ENCODE assay signal across 8 mouse cellular contexts in genomic region chr3:104788075-104788474, GRCm38 (mm10). TPM values are rescaled to one million over a fixed set of nuclear protein-coding genes. Genes with fewer than 3 reads are reported as not detected.
DNase-seq lines count a peak whose midpoint lies in the region; TF ChIP-seq lines count a peak whose summit lies in the region.

Rhoc (plus strand) TSS chr3:104788375.

- H3K4me3 ChIP-seq in myocyte = peak within 1 kb of the TSS; percentile 89

- peaks cover 38% of the 10 kb centered on the region for H3K79me2 ChIP-seq in myocyte (ENCODE audit: control insufficient read depth, insufficient read depth)

- no peak for DNase-seq in layer of hippocampus, adult 18-20 months (ENCODE audit: low spot score in 2 of 2)
- DNase-seq in layer of hippocampus, adult 9-10 months (ENCODE audit: low spot score) = no peak
- DNase-seq in adrenal gland, postnatal 4 days (ENCODE audit: low spot score in 2 of 2) = no peak
- DNase-seq in heart, adult 8-10 months (ENCODE audit: low spot score) = no peak
- no peak for DNase-seq in layer of hippocampus, postnatal 36 days
- DNase-seq in spleen, adult 18-20 months = no peak
- DNase-seq in spleen, postnatal 10 days (ENCODE audit: low spot score in 2 of 2) = no peak

- peak within 1 kb of the TSS; percentile 80 for H3ac ChIP-seq in myocyte (ENCODE audit: control insufficient read depth, insufficient read length)

- TF ChIP-seq POLR2A in myocyte (IDR thresholded peaks at IDR 0.05; ENCODE audit: insufficient read length, low read depth) = no peak

- no peaks in the 10 kb centered on the region for H3K27me3 ChIP-seq in myocyte (ENCODE audit: control insufficient read depth, insufficient read depth, insufficient read length)

- H3K36me3 ChIP-seq in myocyte (ENCODE audit: control insufficient read depth, insufficient read depth) = peaks cover 13% of the 10 kb centered on the region

- peak within 1 kb of the TSS; percentile 95 for H3K4me2 ChIP-seq in myocyte (ENCODE audit: low read depth)

TF ChIP-seq in myocyte, 11 proteins besides CTCF, POLR2A, EP300 and RAD21:
- TF ChIP-seq USF1 (IDR thresholded peaks at IDR 0.05; ENCODE audit: low read depth) (no peak), TCF3 (IDR thresholded peaks at IDR 0.05; ENCODE audit: insufficient read length, low read depth) (no peak), REST (IDR thresholded peaks at IDR 0.05; ENCODE audit: insufficient read depth, insufficient read length) (no peak), SRF (IDR thresholded peaks at IDR 0.05; ENCODE audit: control insufficient read depth, insufficient read length, low read depth) (no peak), CEBPB (IDR thresholded peaks at IDR 0.05; ENCODE audit: insufficient read depth, poor library complexity, severe bottlenecking) (no peak), TCF12 (IDR thresholded peaks at IDR 0.05; ENCODE audit: insufficient read depth, poor library complexity, severe bottlenecking) (no peak), E2F4 (IDR thresholded peaks at IDR 0.05; ENCODE audit: insufficient read depth) (no peak), MYOG (IDR thresholded peaks at IDR 0.05; ENCODE audit: control insufficient read depth in 1 of 3, insufficient read depth in 1 of 3, insufficient read length in 2 of 3, low read depth in 2 of 3) (no peak), POLR2AphosphoS2 (IDR thresholded peaks at IDR 0.05; ENCODE audit: insufficient read length, low read depth) (no peak), MAX (IDR thresholded peaks at IDR 0.05; ENCODE audit: low read depth) (no peak), MYOD1 (IDR thresholded peaks at IDR 0.05; ENCODE audit: control insufficient read depth in 1 of 3, insufficient read length in 2 of 3, low read depth in 2 of 3) (no peak)

RNA-seq across cellular contexts. Expression of gene Rhoc, which starts in this region (rescaled TPM):
- total RNA-seq in layer of hippocampus, adult 18-20 months (2021) = 10 to 100 TPM; 20.5 to 21.6 TPM
- 100 to 1,000 TPM; 190 to 195 TPM for total RNA-seq in adrenal gland, postnatal 4 days (2021)
- 10 to 100 TPM; 64.8 to 83.5 (median 79.3) TPM for total RNA-seq in heart, adult 8-10 months (2022)
- 10 to 100 TPM; 24.0 to 24.3 TPM for total RNA-seq in layer of hippocampus, postnatal 36 days (2021)
- polyA plus RNA-seq in myocyte (2012; fragmentation: generic; extraction: Trizol) = 474 TPM
